Comparison of ENCODE assay signal across 7 mouse cellular contexts in genomic region chr7:15980246-15980645, GRCm38 (mm10). TPM values are rescaled to one million over a fixed set of nuclear protein-coding genes. Genes with fewer than 3 reads are reported as not detected.
DNase-seq lines count a peak whose midpoint lies in the region.

No protein-coding gene starts in this region.

- no peak overlapping the region for H3K4me3 ChIP-seq in heart, embryonic 10.5 days

- H3K9me3 ChIP-seq in heart, embryonic 10.5 days: no peaks in the 10 kb centered on the region

- H3K27ac ChIP-seq in heart, embryonic 10.5 days: peak overlapping the region; percentile 42; the same call in 1 of the 2 replicates

- H3K4me1 ChIP-seq in heart, embryonic 10.5 days: peaks cover 35% of the 10 kb centered on the region

- DNase-seq in left cerebral cortex, adult 18-20 months (ENCODE audit: low spot score in 2 of 2): peak; percentile 63 to 65
- no peak for DNase-seq in left cerebral cortex, adult 11 months (ENCODE audit: low spot score)
- no peak for DNase-seq in heart, embryonic 10.5 days (ENCODE audit: low spot score)
- DNase-seq in kidney, postnatal 25 days: peak; percentile 73 to 91
- peak; percentile 29 for DNase-seq in right cerebral cortex, postnatal 25 days
- DNase-seq in yolk sac, embryonic 10.5 days (ENCODE audit: low spot score): no peak
- DNase-seq in cerebellum, adult 11-12 months: no peak

- H3K36me3 ChIP-seq in heart, embryonic 10.5 days: peaks cover 66% of the 10 kb centered on the region

- WGBS in heart, embryonic 10.5 days: 63% methylated on average over 8 of the region's 8 CpGs

- H3K27me3 ChIP-seq in heart, embryonic 10.5 days (ENCODE audit: insufficient read depth, poor library complexity, severe bottlenecking): no peaks in the 10 kb centered on the region

RNA-seq across cellular contexts. Expression of gene Ehd2, which starts 12.9 kb away (rescaled TPM):
- total RNA-seq in left cerebral cortex, adult 18-20 months (2021): 1 to 10 TPM; 4.5 to 6.1 TPM
- polyA plus RNA-seq in heart, embryonic 10.5 days (2016; fragmentation: Nextera tagmentation; extraction: Ambion mirVana): 22.1 and 26.2 TPM in 2 replicates

RNA-seq across cellular contexts. Expression of gene Nop53, which starts 34.4 kb away (rescaled TPM):
- total RNA-seq in left cerebral cortex, adult 18-20 months (2021): 100 to 1,000 TPM; 116 to 129 TPM
- polyA plus RNA-seq in heart, embryonic 10.5 days (2016; fragmentation: Nextera tagmentation; extraction: Ambion mirVana): 136 and 152 TPM in 2 replicates

RNA-seq across cellular contexts. Expression of gene Selenow, which starts 58.0 kb away (rescaled TPM):
- 1,000 to 10,000 TPM; 1,080 TPM for total RNA-seq in left cerebral cortex, adult 18-20 months (2021)
- 750 and 752 TPM in 2 replicates for polyA plus RNA-seq in heart, embryonic 10.5 days (2016; fragmentation: Nextera tagmentation; extraction: Ambion mirVana)

Comparison
In these comparisons a context has a peak if more than half of its experiments do, and no peak if none do; other contexts are left out.
1. DNase-seq: peak in left cerebral cortex, adult 18-20 months (2 of 2), kidney, postnatal 25 days (2 of 2) and right cerebral cortex, postnatal 25 days (single experiment); none in left cerebral cortex, adult 11 months (single experiment), heart, embryonic 10.5 days (single experiment), yolk sac, embryonic 10.5 days (single experiment) and cerebellum, adult 11-12 months (single experiment).